Mouse (Mus musculus): ENCODE measurements around the gene Itga1. TPM values are rescaled to one million over a fixed set of nuclear protein-coding genes. Genes with fewer than 3 reads are reported as not detected.

Gene Itga1
- polyA plus RNA-seq, 1 experiment from 2014 or later = 15.8 TPM

DNA sequence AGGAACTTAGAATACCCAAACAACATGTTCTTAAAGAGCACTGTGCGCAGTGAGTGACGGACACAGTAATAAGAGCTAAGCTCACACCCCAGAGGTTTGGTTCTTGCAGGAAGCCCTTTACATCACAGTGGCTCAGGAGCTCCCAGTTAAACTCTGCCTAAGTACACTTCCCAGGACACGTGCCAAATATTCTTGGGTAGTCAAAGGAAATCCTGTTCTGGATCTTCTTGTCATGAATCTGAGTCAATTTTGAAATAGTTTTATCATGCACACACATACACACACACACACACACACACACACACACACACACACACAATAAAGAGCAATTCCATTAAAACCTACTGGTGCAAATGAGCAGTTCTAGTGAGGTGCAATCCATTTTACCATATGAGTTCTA is 30.3 kb downstream of the Itga1 start:
- Histone ChIP-seq H3K9me3 (no peaks in the 10 kb centered on the region), H3K4me1 (0 out of 2 replicates have a peak, but pooled peaks cover 3% of the 10 kb centered on the region), H3K4me3 (no peak overlapping the region), H3K27ac (no peak overlapping the region), H3K36me3 (no peaks in the 10 kb centered on the region), H3K27me3 (ENCODE audit: insufficient read depth, poor library complexity, severe bottlenecking) (no peaks in the 10 kb centered on the region)
- DNase-seq (ENCODE audit: low spot score) = no peak
- WGBS = 84% methylated on average over 3 of the region's 3 CpGs

DNA sequence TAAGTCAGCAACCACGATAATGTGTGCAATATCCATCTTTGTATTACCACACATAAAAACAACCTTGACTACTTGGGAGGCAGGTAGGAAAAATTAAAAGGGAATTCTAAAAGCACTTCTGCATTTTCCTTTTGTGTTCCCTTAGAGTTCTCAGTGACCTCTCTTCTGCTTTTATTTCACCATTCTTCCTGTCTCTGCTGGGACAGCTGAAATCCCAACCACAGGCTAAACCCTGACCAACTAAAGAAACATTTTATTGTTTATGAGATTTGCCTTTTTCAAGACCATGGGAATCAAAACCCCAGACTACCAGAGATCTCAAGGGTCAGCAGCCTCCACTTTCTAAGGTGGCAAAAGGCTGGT is 33.8 kb downstream of the Itga1 start:
- Histone ChIP-seq H3K27ac (no peak overlapping the region), H3K4me3 (no peak overlapping the region), H3K27me3 (ENCODE audit: insufficient read depth, poor library complexity, severe bottlenecking) (no peaks in the 10 kb centered on the region), H3K4me1 (no peaks in the 10 kb centered on the region), H3K36me3 (no peaks in the 10 kb centered on the region), H3K9me3 (no peaks in the 10 kb centered on the region)
- no peak for DNase-seq (ENCODE audit: low spot score)
- 94% methylated on average over 1 of the region's 1 CpGs for WGBS

DNA sequence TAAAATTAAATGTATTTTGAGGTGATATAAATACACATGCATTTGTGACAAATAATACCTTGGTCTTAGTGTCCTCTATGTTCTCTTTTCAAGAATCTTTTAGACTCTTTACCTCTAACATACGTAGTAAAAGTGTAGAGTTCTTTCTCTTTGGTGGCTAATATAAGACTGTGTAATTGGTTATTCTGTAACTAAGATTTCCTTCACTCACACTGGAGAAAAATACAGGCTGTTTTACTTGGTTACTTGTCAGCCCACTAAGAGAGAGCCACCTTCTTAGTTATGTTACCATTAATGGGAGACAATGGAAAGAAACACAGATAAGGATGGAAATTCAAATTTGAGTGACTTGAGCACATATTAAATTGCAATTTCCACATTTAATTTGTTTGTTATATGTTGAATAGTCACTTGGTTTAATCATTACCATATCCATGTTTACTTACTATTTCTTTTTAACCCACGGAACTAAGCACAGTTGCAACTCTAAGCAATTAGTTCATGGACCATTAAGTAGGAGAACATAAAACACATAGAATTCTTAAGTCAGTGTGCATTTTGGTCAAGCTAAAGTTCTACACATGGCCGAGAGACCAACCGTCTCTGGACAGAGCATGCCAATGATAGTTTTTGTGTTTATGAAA is 34.3 kb downstream of the Itga1 start:
- Histone ChIP-seq H3K4me1 (no peaks in the 10 kb centered on the region), H3K4me3 (no peak overlapping the region), H3K9me3 (no peaks in the 10 kb centered on the region), H3K27me3 (ENCODE audit: insufficient read depth, poor library complexity, severe bottlenecking) (no peaks in the 10 kb centered on the region), H3K36me3 (no peaks in the 10 kb centered on the region), H3K27ac (no peak overlapping the region)
- DNase-seq (ENCODE audit: low spot score) = no peak
- WGBS = 87% methylated on average over 4 of the region's 4 CpGs

DNA sequence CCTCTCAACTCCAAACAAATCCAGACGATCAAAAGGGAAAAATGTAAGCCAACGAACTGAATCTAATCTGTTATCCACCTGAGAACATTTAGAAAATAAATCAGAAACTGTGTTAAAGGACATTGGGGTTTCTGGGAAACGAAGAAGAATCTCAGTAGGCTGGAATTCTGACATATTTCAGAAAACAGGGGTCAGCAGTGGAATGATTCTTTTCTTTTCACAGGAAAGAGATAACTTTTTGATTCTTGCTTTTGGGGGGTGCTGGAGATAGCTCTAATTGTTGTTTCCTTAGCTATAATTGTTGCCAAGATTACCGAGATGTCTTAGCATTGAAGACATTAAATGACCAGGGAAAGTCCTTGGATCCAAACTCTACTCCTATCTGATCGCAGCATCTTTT is 44.2 kb downstream of the Itga1 start:
- Histone ChIP-seq H3K9me3 (no peaks in the 10 kb centered on the region), H3K4me1 (no peaks in the 10 kb centered on the region; the same call in 1 of the 2 replicates), H3K27ac (no peak overlapping the region), H3K4me3 (no peak overlapping the region), H3K27me3 (ENCODE audit: insufficient read depth, poor library complexity, severe bottlenecking) (no peaks in the 10 kb centered on the region), H3K36me3 (no peaks in the 10 kb centered on the region)
- no peak for DNase-seq (ENCODE audit: low spot score)
- WGBS = 80% methylated on average over 5 of the region's 5 CpGs

DNA sequence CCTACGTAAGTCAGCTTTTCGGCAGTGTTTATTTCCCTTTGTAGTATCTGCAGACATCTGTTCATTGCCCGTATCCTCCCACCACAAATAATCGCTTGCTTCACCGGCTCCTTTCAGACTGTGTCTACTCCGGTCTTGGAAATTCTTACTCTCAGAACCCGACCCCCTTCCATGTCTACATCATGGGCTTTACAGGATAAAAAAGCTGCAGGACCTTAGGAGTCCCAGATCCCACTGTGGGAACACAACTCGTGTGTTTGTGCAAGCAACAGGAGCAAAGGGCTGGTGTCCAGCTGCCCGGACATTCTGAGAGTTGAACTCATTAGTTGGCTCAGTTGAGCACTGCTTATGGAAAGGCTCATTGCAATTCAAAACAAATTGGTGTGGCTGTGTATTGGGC is 47.0 kb downstream of the Itga1 start:
- 61% methylated on average over 9 of the region's 9 CpGs for WGBS
- no peak overlapping the region for H3K27ac ChIP-seq
- no peaks in the 10 kb centered on the region; the same call in 1 of the 2 replicates for H3K4me1 ChIP-seq

DNA sequence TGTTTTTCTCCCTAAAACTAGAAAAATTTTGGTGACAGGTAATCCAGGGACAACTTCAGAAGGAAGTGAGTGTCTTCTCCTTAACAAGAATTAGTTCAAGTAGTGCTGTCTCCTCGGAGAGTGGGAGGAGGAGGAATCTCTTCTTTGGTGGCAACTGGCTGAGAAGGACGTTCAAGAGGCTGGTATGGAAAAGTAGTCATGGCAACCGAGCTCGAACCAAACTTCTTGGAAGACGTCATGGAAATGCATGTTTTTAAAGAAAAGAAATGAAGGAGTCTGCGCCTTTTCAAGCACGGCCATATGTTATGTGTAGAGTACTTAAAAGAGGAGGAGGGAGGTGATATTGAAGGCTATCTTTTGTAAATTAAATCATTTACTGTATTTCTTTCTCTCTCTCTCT is 49.2 kb downstream of the Itga1 start:
- Histone ChIP-seq H3K4me1 (no peaks in the 10 kb centered on the region; the same call in 1 of the 2 replicates), H3K36me3 (no peaks in the 10 kb centered on the region)
- WGBS = 76% methylated on average over 7 of the region's 7 CpGs

More for the DNA sequence above, 47.0 kb downstream of the Itga1 start:
- DNase-seq (ENCODE audit: low spot score) = no peak
- Histone ChIP-seq H3K36me3 (no peaks in the 10 kb centered on the region), H3K9me3 (no peaks in the 10 kb centered on the region), H3K27me3 (ENCODE audit: insufficient read depth, poor library complexity, severe bottlenecking) (no peaks in the 10 kb centered on the region), H3K4me3 (no peak overlapping the region)

DNA sequence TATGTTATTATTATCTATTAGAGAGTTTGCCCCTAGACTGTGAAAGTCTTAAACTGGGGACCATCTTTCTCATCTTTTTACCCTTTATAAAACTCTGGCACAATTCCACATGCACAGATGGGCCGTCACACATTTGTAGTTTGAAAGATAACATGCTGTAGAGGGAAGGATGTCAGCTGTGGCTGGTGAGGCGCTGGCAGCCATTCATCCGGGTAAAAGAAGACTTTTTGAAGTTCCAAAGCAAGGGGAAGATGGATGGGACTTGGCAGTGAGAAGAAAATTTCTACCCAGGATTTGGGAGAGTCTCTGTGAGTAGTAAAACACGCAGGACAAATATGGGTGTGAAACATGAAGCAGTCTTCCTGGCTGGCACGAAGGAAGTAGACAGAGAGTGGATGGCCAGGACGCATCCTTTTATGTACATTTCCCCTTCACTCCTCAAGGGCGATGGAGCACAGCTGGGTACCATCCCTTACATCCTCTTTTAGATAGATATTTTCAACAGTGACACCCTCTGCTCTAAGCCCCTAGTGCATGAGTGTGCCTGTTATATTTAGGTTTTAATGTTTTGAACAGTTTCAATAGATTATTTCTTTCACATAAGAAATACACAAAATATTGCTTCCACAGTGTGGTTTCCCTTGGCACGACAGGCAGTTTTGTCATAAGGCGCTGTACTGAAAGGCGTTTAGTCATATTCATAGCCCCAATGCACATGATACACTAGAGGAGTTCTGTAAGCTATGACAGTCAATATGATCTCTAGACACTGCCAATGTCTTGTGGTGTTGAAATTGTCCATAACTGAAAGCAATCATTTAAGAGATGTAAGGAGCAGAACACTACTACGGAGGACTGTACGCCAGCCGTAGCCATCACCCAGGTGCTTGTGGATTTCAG is 50.9 kb downstream of the Itga1 start:
- Histone ChIP-seq H3K36me3 (no peaks in the 10 kb centered on the region), H3K27ac (no peak overlapping the region), H3K9me3 (no peaks in the 10 kb centered on the region), H3K4me3 (no peak overlapping the region), H3K27me3 (ENCODE audit: insufficient read depth, poor library complexity, severe bottlenecking) (no peaks in the 10 kb centered on the region), H3K4me1 (no peaks in the 10 kb centered on the region; the same call in 1 of the 2 replicates)
- whole genome bisulfite sequencing = 81% methylated on average over 13 of the region's 13 CpGs
- no peak for DNase-seq (ENCODE audit: low spot score)

More for the DNA sequence above, 49.2 kb downstream of the Itga1 start:
- no peak for DNase-seq (ENCODE audit: low spot score)
- Histone ChIP-seq H3K27me3 (ENCODE audit: insufficient read depth, poor library complexity, severe bottlenecking) (no peaks in the 10 kb centered on the region), H3K9me3 (no peaks in the 10 kb centered on the region), H3K27ac (no peak overlapping the region), H3K4me3 (no peak overlapping the region)

DNA sequence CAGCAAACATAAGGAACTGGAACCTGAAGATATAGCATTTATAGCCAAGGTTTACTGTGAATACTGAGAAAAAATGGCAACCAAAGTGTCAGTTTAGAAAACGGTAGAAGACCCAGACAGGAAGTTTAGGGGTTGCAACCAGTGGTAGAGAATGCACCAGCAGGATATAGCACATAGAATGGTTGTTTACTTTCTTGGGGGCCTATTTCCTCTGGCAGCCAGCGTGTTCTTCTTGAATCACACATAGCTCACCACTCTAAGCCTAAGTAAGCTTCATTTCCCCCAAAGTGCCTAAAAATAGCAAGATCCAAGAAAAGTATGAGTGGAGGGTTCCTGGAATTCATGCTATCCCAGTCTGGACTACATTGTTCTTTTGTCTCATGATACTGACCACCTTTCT is 59.1 kb downstream of the Itga1 start:
- DNase-seq (ENCODE audit: low spot score) = no peak
- H3K27ac ChIP-seq = no peak overlapping the region
- WGBS = 32% methylated on average over 2 of the region's 2 CpGs

DNA sequence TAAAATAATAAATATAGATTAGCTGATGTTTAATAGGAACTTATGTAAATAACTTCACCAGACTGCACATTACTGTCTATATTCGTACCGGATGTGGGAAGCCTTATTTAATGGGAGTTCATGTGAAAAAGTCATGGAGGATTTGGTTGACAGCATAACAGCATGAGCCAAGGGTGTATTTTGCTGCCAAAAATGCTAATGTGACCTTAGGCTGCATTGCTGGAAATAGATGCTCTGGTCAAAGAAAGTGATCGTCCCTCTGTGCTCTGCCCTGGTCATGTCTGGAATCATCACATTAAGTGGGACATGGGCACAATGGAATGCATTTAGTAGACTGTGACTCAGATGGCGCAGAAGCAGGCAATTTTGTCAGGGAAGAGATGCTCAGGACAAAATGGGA is 64.5 kb downstream of the Itga1 start:
- Histone ChIP-seq H3K27me3 (ENCODE audit: insufficient read depth, poor library complexity, severe bottlenecking) (no peaks in the 10 kb centered on the region), H3K27ac (no peak overlapping the region), H3K36me3 (no peaks in the 10 kb centered on the region; the same call in 1 of the 2 replicates), H3K4me1 (no peaks in the 10 kb centered on the region), H3K4me3 (no peak overlapping the region), H3K9me3 (no peaks in the 10 kb centered on the region)
- DNase-seq (ENCODE audit: low spot score) = no peak
- WGBS = 77% methylated on average over 4 of the region's 4 CpGs

More for the DNA sequence above, 59.1 kb downstream of the Itga1 start:
- H3K27me3 ChIP-seq (ENCODE audit: insufficient read depth, poor library complexity, severe bottlenecking) = no peaks in the 10 kb centered on the region
- no peaks in the 10 kb centered on the region for H3K9me3 ChIP-seq
- no peak overlapping the region for H3K4me3 ChIP-seq
- peaks cover 3% of the 10 kb centered on the region; the same call in 1 of the 2 replicates for H3K4me1 ChIP-seq
- H3K36me3 ChIP-seq = no peaks in the 10 kb centered on the region

DNA sequence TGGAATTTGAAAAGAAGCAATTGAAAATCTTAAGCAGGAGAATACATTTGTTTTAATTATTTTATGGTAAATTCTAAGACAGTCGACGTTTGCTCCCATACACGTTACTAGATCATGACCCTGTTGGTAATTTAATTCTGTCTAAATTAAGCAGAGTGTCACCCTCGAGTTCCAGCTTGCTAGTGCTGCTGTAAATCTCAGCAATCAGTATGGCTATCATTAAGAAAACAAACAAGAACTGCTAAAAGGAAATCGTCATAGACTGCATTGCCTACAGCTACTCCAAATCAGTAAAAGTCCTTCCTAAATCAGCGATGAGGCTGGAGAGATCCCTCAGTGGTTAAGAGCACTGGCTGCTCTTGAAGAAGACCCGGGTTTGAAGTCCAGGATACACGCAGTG is 66.4 kb downstream of the Itga1 start:
- no peak for DNase-seq (ENCODE audit: low spot score)
- Histone ChIP-seq H3K4me1 (no peaks in the 10 kb centered on the region), H3K27ac (no peak overlapping the region), H3K9me3 (no peaks in the 10 kb centered on the region), H3K4me3 (no peak overlapping the region), H3K27me3 (ENCODE audit: insufficient read depth, poor library complexity, severe bottlenecking) (no peaks in the 10 kb centered on the region), H3K36me3 (no peaks in the 10 kb centered on the region; the same call in 1 of the 2 replicates)
- WGBS = 47% methylated on average over 8 of the region's 8 CpGs

DNA sequence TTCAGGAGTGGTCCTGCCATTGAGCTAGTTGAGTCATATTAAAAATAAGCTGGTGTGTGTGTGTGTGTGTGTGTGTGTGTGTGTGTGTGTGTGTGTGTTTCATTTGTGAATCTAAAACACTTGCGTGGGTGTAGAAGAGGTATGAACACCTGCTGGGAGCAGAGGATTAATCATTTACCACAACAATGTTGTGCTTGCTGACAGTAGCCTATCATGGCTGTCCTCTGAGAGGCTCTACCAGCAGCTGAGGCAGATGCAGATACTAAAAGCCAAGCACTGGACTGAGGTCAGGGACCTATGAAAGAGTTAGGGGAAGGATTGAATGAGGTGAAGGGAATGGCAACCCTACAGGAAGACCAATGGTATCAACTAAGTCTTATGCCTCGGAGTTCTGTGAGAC is 68.6 kb downstream of the Itga1 start:
- WGBS = 82% methylated on average over 2 of the region's 2 CpGs
- no peaks in the 10 kb centered on the region for H3K9me3 ChIP-seq

DNA sequence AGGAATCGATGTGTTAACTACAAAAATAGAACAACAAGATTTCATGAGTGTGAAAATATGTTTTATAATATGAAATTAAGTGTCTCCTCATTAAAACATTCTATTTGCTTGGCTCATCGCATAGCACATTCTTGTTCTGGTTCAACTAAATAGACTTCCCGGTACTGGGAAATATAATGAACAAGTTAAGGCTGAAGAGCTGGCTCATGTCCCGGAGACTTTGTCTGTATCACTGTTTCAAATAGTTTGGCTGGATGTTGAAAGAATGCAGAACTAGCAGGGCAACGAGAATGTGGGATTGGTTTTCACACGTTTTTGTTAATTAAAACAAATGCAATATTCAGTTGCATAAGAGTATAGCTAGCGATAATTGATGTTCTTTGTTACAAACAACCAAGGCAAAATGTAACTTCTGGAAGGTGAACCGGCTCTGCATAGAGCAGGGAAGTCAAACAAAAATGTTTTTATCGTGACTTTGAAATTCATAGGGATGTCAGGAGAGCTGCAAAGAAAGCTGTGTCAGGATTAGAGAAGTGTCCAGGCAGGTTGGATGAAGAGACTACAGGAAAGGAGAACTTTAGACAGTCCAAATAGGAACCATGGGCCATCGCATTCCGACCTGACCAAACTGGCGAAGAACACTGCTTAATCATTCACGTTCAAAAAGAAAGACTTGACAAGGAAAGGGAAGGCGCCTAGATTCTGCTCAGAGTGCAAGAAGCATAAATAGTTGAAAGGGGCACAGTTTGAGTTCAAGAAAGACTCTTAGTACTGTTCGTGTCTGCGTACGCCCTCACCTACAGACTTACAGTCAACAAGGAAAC is 70.4 kb downstream of the Itga1 start:
- WGBS = 82% methylated on average over 17 of the region's 17 CpGs
- DNase-seq (ENCODE audit: low spot score) = no peak
- no peaks in the 10 kb centered on the region; the same call in 1 of the 2 replicates for H3K36me3 ChIP-seq
- H3K27me3 ChIP-seq (ENCODE audit: insufficient read depth, poor library complexity, severe bottlenecking) = no peaks in the 10 kb centered on the region
- H3K27ac ChIP-seq = no peak overlapping the region
- no peaks in the 10 kb centered on the region for H3K9me3 ChIP-seq
- no peak overlapping the region for H3K4me3 ChIP-seq
- no peaks in the 10 kb centered on the region for H3K4me1 ChIP-seq

More for the DNA sequence above, 68.6 kb downstream of the Itga1 start:
- Histone ChIP-seq H3K27ac (no peak overlapping the region), H3K36me3 (no peaks in the 10 kb centered on the region; the same call in 1 of the 2 replicates), H3K4me3 (no peak overlapping the region), H3K27me3 (ENCODE audit: insufficient read depth, poor library complexity, severe bottlenecking) (no peaks in the 10 kb centered on the region), H3K4me1 (no peaks in the 10 kb centered on the region)
- no peak for DNase-seq (ENCODE audit: low spot score)
